Mouse (Mus musculus) erythroblast, adult 5-6 weeks (primary cell): ENCODE measurements around the gene Fstl1. TPM values are rescaled to one million over a fixed set of nuclear protein-coding genes. Genes with fewer than 3 reads are reported as not detected.

Experiments used
- ATAC-seq: replicated peaks from 2 replicates; pipeline ENCODE4 v1.8.0; 2016; ENCODE audit warnings: moderate number of reproducible peaks, mild to moderate bottlenecking, moderate TSS enrichment, inconsistent platforms; ENCODE audit not compliant: poor library complexity, low FRiP score, severe bottlenecking
- total RNA-seq, 2 experiments: library from RNA; stranded (forward) in 1 of 2; stranded (reverse) in 1 of 2; fragments of 150-400 nt in 1 of 2; fragments of 200-764, 138-1000 nt in 1 of 2; gene quantifications; 2 replicates each; pipeline versions ENCODE4 v1.2.3 to v1.2.4; 2015 to 2017; ENCODE audit warnings: low replicate concordance in 2 of 2

The Fstl1 gene
- 0.63 TPM in 1 of 2 replicates, not detected in the other for total RNA-seq (2015; ENCODE audit: low replicate concordance)
- total RNA-seq (2017; ENCODE audit: low replicate concordance), result 0.77 and 0.98 TPM in 2 replicates

- ATAC-seq, result no peak
Measured at GRCm38 (mm10) chr16:37776860-37777651, at the start of gene Fstl1. TSS of gene Fstl1 (plus strand) at chr16:37776873.

DNA sequence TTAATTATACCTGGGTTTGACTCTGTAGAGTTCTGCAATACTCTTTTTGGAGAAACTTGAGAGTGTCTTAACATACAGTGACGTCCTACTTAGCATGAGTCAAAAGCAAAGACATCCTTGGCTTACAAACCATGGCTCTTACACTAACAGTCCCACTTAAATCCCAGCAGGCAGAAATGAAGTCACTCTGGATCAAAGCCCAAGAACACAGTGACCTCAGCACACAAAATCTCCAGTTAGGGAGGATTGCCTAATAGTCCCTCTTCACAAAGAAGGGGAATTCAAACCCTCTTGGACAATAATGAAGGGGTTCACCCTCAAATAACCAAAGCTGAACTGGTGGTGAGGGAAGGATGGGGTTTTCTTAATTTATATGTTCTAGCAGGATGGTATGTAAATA, 48.0 kb upstream of the Fstl1 start:
- ATAC-seq, result no peak

DNA sequence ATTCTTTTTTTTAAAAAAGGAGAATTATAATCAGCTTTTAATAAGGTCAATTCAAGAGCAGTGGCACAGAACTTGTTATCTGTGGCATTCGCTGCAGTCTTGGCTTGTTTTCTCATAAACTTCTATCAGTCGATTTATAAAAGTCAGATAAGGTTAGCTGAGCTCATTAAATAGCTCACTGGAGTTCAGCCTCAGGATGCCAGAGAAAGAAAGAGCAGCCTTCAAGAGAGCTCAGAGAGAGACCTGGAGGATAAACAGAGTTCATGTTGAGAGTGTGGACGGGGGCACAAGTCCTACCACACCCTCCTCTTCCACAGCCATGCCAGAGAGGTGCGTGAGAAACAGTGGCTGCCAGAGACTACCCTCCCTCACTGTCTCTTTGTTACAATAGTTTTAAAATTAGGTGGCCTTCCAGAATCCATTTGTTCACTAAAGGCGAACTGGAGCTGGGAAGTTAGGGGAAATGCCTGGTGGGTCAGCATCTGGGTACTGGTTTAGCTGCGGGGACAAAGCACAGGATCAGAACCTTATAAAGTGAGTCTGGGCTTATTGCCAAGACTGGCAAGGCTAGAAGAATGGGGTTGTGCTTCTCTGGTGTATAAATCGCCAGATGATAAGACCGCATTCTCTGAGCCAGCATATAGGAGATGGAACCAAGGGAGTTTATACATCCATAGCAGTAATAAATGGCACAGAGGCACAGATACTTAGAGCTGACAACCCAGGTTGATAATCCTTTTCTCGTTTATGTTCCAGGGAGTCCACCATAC, 47.1 kb upstream of the Fstl1 start:
- no peak for ATAC-seq

- ATAC-seq, result no peak
Measured at GRCm38 (mm10) chr16:37730293-37730835, 46.3 kb upstream of the Fstl1 start.

DNA sequence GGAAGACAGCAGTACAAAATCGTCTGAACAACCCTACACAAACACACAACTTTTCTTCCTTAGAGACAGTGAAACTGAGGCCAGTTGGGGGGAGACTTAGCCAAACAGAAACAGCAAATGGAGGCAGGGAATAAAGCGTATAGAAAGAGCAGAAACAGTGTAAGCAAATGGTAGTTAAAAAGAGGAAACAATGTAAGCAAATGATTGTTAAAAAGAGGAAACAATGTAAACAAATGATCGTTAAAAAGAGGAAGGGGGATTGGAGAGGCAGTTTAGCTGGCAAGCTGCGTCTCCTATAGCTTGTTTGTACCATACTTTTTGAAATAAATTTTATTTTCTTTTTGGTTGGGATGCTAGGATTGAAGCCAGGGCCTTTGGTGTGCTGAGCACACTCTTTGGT, 45.2 kb upstream of the Fstl1 start:
- no peak for ATAC-seq

GRCm38 (mm10) chr16:37732023-37732761, 44.5 kb upstream of the Fstl1 start:
- no peak for ATAC-seq

DNA sequence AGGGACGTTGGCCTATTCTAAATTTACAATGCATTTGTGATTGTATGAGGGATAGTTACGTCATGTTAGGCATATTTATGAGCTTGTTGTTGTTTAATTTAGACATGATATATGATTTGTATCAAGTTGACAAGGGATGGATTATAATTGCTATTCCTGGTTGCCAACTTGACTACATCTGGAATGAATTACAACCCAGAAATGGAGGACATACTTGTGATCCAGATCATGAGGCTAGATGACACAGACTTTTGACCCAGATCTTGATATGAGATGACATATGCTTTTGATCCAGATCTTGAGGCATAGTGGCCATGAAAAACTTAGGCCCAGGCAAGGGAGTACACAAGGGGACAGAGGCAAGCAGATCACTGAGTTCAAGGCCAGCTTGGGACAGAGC, 36.6 kb upstream of the Fstl1 start:
- ATAC-seq, result no peak

DNA sequence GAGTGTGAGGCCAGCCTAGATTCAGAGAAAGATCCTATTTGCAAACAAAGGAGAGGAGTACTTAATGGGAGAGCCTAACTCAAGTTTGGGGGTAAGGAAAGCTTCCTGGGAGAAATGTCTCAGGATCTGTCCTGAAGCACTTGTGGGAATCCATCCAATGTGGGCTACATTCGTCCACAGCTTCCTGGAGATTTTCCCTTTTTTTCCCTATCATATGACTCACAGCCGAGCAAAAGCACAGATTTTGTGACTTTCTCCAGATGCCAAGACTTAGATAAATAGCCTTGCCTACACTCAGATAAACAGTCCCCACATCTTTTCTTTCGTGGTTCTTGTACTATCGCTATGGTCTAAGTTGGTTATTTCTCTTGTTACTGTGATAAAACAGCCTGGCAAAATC, 34.4 kb upstream of the Fstl1 start:
- no peak for ATAC-seq

DNA sequence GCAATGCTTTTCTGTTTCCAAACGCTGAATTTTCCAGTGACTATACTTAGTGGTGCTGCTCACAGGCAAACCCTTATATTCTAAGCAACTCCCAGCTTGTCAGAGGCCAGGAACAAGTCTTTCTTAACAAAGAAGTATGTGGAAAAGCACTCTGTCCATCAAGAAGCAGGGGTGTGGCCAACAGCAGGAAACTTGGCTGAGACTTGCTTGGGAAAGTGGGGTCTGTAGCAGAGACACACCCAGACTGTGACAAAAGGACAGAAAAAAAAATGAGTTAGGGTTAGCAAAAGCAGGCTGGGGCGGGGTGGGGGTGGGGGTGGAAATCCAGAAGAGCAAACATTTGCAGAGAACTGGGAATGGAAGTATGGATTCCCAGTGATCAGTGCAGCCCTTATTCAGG, 23.8 kb upstream of the Fstl1 start:
- ATAC-seq, result no peak

DNA sequence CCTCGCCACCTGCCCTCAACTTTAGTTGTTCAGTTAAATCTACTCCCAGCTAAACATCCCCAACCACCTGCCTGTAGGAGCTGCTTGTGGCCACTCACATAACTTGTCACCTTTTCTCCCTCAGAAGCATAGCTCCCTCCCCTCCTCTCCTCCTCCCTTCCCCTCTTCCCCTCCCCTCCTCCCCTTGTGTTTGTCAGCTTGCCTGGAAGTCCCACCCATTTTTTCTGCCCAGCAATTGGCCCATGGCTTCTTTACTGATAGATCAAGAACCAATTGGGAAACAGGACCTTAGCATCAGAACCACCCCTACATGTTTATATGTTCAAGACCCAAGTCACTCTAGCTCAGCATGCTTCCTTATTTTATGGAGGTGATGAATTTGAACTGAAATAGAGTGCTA, 22.9 kb upstream of the Fstl1 start:
- ATAC-seq, result no peak

DNA sequence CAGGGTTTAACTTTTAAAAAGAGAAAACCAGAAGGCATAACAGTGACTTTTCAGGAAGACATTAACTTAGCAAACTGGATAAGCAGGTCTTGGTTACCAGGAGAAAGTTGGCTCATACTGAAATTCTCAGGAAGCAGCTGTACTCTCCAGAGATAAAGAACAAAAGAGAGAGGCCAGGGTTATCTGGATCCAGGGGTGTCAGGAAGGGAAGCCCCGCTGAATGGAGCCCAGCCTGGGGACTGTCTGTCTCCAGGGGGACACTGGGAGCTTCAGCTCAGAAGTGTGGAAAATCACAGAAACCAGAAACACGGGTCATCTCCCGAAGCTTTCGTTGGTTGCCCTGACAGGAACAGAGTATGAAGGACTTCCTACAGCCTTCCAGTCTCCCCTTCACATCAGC, 22.2 kb upstream of the Fstl1 start:
- no peak for ATAC-seq

DNA sequence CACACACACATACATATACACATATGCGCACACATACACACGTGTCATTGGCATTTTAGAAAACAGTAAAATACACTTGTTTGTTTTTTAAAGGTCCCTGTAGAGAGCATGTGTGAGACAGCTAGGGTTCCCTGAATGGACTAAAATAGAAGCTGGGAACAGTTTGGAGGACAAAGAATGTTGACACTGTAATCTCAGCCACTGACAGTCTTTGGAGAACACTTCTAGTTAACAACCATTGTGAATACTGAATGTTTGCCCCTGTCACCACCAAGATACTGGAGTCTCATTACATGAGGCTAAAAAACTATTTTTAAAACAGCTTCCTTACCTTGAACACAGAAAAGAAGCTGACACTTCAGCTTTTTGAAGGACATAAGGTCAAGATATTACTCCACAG, 19.4 kb upstream of the Fstl1 start:
- ATAC-seq, result no peak

GRCm38 (mm10) chr16:37763797-37764196, 12.9 kb upstream of the Fstl1 start:
- ATAC-seq, result no peak

DNA sequence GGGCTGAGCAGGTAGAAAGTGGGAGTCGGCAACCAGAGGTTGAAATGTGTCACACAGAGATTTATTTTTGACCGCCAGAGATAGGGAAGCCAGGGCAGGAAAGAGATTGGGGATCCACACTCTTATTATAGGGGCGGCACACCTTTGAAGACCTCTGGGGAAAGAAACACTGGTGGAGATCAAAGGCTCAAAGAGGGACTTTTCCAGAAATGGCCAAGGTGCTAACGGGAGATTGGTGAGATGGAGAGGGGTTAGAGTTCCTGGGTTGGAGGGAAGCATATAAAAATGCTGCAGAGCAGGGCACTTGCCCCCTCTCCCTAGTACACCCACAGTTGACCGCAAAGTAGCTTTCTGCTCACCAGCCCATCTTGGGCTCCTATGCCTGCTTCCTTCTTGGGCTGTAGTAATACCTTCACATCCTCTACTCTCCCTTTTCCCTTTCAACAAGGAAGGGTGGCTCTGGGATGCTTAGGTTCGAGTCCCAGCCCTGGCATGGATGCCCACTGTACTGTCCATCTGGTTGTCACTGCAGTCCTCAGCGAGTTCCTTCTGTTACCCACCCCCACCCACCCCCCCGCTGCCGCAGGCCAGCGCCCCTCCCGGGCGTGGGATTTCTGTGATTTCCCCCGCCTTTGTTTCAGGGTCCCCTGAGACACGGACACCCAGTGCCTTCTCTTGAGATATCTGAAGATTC, 360 bp upstream of the Fstl1 start:
- ATAC-seq, result no peak

GRCm38 (mm10) chr16:37777796-37778475, 1.3 kb downstream of the Fstl1 start:
- no peak for ATAC-seq

- ATAC-seq, result no peak
Measured at GRCm38 (mm10) chr16:37778529-37778928, 1.9 kb downstream of the Fstl1 start.

DNA sequence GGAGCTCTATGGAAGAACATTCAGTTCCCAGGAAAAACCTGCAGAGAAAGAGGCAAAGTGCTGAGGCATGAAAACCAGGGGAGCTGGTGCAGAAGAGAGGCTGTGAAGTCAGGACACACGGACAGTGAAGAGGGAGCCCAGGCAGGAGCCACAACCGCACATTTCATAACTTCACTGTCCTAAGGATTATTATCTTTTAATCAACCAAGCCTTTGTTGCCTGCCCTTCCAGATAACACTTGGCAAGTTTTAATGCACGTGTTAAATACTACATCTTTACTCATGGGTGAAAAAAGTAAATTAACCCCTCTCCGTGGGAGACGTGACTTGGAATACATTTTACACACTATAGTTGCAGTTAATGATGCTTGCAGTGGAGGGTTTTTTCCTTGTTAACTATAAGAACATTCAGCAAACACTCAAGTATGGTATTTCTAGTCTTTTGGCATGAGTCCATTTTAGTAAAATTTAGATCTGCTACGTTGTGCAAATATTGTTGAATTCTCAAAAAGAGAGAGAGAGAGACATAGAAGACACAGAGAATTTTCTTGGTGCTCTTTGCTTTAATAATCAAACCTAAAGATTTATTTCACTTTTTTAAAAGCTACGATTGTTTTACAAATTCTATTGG, 3.1 kb downstream of the Fstl1 start:
- ATAC-seq, result no peak

DNA sequence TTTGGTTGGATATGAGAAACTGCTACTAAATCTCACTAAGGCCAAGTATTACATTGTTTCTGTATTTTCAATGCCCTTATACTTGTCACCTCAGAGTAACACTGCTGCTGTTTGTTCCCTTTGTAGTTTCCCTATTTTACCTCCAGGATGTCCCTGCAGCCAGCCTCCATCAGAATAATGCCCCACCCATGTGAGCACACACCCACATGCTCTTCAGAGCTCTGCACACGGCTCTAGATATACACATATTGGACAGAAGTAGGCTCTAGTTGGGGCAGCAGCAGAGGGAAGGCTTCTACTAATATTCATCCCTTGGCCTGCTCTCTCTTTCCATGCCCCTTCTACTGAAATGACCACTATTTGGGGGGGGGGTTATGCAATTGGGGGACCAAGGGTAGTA, 3.7 kb downstream of the Fstl1 start:
- no peak for ATAC-seq

DNA sequence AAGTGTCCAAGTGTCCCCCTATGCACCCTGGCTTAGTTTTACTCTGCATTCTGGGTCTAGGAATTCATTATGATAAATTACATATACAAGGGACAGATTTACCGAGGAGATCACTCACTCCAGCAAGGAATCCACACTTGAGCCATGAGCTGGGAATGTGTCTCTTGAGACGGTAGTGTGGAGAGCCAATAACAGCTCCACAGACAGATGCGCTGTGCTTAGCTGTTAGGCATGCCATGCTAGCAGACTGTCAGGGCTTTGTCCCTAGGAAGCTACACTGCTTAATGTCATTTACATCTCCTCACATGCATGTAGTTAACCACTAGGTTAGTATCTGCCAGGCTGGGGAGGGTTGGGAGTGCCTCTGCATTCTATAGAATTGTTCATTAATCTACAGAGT, 4.2 kb downstream of the Fstl1 start:
- ATAC-seq, result no peak
